Mouse (Mus musculus) heart, adult 2 months (tissue): ENCODE data around the gene Grin3b. TPM values are rescaled to one million over a fixed set of nuclear protein-coding genes. Genes with fewer than 3 reads are reported as not detected.
A peak's percentile ranks its signal among the peaks of the same experiment; 100 is the strongest.

ENCODE experiments used
- DNase-seq, 2 experiments: peaks; one replicate each; pipeline ENCODE4 v3.0.0; 2021
- H3K27ac ChIP-seq: fragments of 200-600 bp; 2 replicates; pipeline ENCODE4 v1.8.1; 2022
- H3K27me3 ChIP-seq: fragments of 200-500 bp; 2 replicates; pipeline ENCODE4 v1.6.1; 2012; ENCODE audit warnings: mild to moderate bottlenecking, low read length, inconsistent platforms, mixed read lengths; ENCODE audit not compliant: control insufficient read depth, insufficient read depth
- H3K36me3 ChIP-seq: fragments of 200-500 bp; 2 replicates; pipeline ENCODE4 v1.6.1; 2012; ENCODE audit warnings: low read length, inconsistent platforms; ENCODE audit not compliant: control insufficient read depth, insufficient read depth
- H3K4me1 ChIP-seq: fragments of 200-500 bp; 2 replicates; pipeline ENCODE4 v1.6.1; 2011; ENCODE audit warnings: low read length; ENCODE audit not compliant: control insufficient read depth, insufficient read depth
- H3K4me3 ChIP-seq: fragments of 200-600 bp; 2 replicates; pipeline ENCODE4 v1.8.1; 2022
- H3K79me2 ChIP-seq: fragments of 200-500 bp; replicated peaks from 2 replicates; pipeline ENCODE4 v1.6.1; 2012; ENCODE audit warnings: mild to moderate bottlenecking, inconsistent platforms, low read length, moderate library complexity, mixed read lengths; ENCODE audit not compliant: control insufficient read depth, insufficient read depth
- H3K9ac ChIP-seq: fragments of 200-500 bp; 2 replicates; pipeline ENCODE4 v1.6.1; 2012; ENCODE audit warnings: low read depth, mild to moderate bottlenecking, control low read depth, inconsistent platforms, low read length, mixed read lengths
- CTCF ChIP-seq: fragments of 200-600 bp; IDR thresholded peaks from 2 replicates; pipeline ENCODE4 v1.8.1; 2022; ENCODE audit warnings: antibody characterized with exemption, mild to moderate bottlenecking, moderate library complexity
- EP300 ChIP-seq: fragments of 200-500 bp; IDR thresholded peaks from 2 replicates; pipeline ENCODE4 v1.6.1; 2011; ENCODE audit warnings: low read depth, low read length, control low read depth; ENCODE audit not compliant: insufficient read depth
- POLR2A ChIP-seq: fragments of 200-500 bp; IDR thresholded peaks from 2 replicates; pipeline ENCODE4 v1.6.1; 2011; ENCODE audit warnings: mild to moderate bottlenecking, low read depth, low read length, control low read depth; ENCODE audit not compliant: insufficient read depth
- WGBS: fragments of 180-500 bp; shearing (Covaris S2); methylation state at CpG from one replicate; pipeline ENCODE4 v1.1.7; 2018; 5-methylcytosine and 5-hydroxymethylcytosine counted together
- intact Hi-C: fragments of 180-260 bp; cut with DNase I; formaldehyde crosslinking; loops from one replicate; pipeline ENCODE4 v1.15.1; 2025
- polyA plus RNA-seq: library from polyadenylated mRNA; depleted of rRNA; stranded (reverse); fragments of >200 nt; gene quantifications from 2 replicates; pipeline ENCODE4 v1.2.3, GENCODE M21; 2012
- total RNA-seq, 2 experiments: library from RNA; stranded (reverse); gene quantifications; 2 replicates each; pipeline ENCODE4 v1.2.3; 2021

Gene Grin3b
- total and polyA plus RNA-seq, 3 experiments, result 0.20 to 0.31 (median 0.29) TPM

- H3K4me1 ChIP-seq, result peaks cover 14% of the 10 kb centered on the region
- H3K79me2 ChIP-seq, result no peaks in the 10 kb centered on the region; the same call in 1 of the 2 replicates
- no peaks in the 10 kb centered on the region for H3K27me3 ChIP-seq
- no peak for DNase-seq
- no peak overlapping the region for H3K4me3 ChIP-seq
- 94% methylated on average over 6 of the region's 6 CpGs for WGBS
- no peak overlapping the region for H3K9ac ChIP-seq
- TF ChIP-seq EP300 (no peak), CTCF (peak; percentile 49), POLR2A (no peak)
- intact Hi-C loops, result no loop called here
- no peak overlapping the region for H3K27ac ChIP-seq
- no peaks in the 10 kb centered on the region for H3K36me3 ChIP-seq
These were observed 21.0 kb downstream of the Grin3b start for GRCm38 (mm10) chr10:79991548-79991947.

- TF ChIP-seq CTCF, result no peak
These were observed 24.0 kb downstream of the Grin3b start for GRCm38 (mm10) chr10:79994397-79995115.

GRCm38 (mm10) chr10:79995636-79996035 is 25.1 kb downstream of the Grin3b start:
- no peak overlapping the region for H3K9ac ChIP-seq
- no peak for DNase-seq
- no peaks in the 10 kb centered on the region for H3K36me3 ChIP-seq
- H3K4me1 ChIP-seq, result peaks cover 3% of the 10 kb centered on the region; the same call in 1 of the 2 replicates
- H3K27me3 ChIP-seq, result no peaks in the 10 kb centered on the region
- 53% methylated on average over 1 of the region's 1 CpGs for WGBS
- intact Hi-C loops, result loop anchor here (2.0 kb wide), 2 partner anchors 43 to 69 kb away; partner anchors contain the start of genes Arid3a and Polr2e
- H3K79me2 ChIP-seq, result no peaks in the 10 kb centered on the region
- TF ChIP-seq CTCF, result no peak
- TF ChIP-seq EP300, result no peak
- no peak for TF ChIP-seq POLR2A
- H3K4me3 ChIP-seq, result no peak overlapping the region
- H3K27ac ChIP-seq, result peak overlapping the region; percentile 30; the same call in 1 of the 2 replicates

More at GRCm38 (mm10) chr10:79994397-79995115, 24.0 kb downstream of the Grin3b start:
- H3K9ac ChIP-seq, result no peak overlapping the region
- peak in 1 of 2 experiments; percentile 65 for DNase-seq
- intact Hi-C loops, result no loop called here
- H3K4me1 ChIP-seq, result peaks cover 3% of the 10 kb centered on the region
- 73% methylated on average over 16 of the region's 16 CpGs for WGBS
- no peak overlapping the region for H3K27ac ChIP-seq
- no peaks in the 10 kb centered on the region for H3K27me3 ChIP-seq
- no peaks in the 10 kb centered on the region for H3K36me3 ChIP-seq
- H3K4me3 ChIP-seq, result no peak overlapping the region
- H3K79me2 ChIP-seq, result no peaks in the 10 kb centered on the region

GRCm38 (mm10) chr10:79996272-79997033 is 25.9 kb downstream of the Grin3b start, which contains the start of gene Abca7:
Gene Abca7, plus strand, starts transcription at chr10:79996494.
- peaks cover 3% of the 10 kb centered on the region; the same call in 1 of the 2 replicates for H3K4me1 ChIP-seq
- TF ChIP-seq CTCF (peak; percentile 32; the same call in 1 of the 2 replicates), POLR2A (peak; percentile 58; the same call in 1 of the 2 replicates), EP300 (peak; percentile 4; the same call in 1 of the 2 replicates)
- peak within 1 kb of the TSS; percentile 88 for H3K4me3 ChIP-seq
- no peaks in the 10 kb centered on the region for H3K36me3 ChIP-seq
- H3K9ac ChIP-seq, result peak within 1 kb of the TSS; percentile 81
- intact Hi-C loops, result loop anchor here (2.0 kb wide), 2 partner anchors 42 to 70 kb away; partner anchors contain the start of genes Arid3a and Polr2e
- peak within 1 kb of the TSS; percentile 85 for H3K27ac ChIP-seq
- DNase-seq, result peak; percentile 96 to 100
- no peaks in the 10 kb centered on the region for H3K27me3 ChIP-seq
- WGBS, result under 1% methylated on average over 34 of the region's 34 CpGs
- no peaks in the 10 kb centered on the region for H3K79me2 ChIP-seq

- intact Hi-C loops, result loop anchor here (2.0 kb wide), 2 partner anchors 42 to 70 kb away; partner anchors contain the start of genes Arid3a and Polr2e
- 1% methylated on average over 35 of the region's 35 CpGs for WGBS
- no peaks in the 10 kb centered on the region for H3K36me3 ChIP-seq
- H3K27ac ChIP-seq, result peak overlapping the region; percentile 85
- peak overlapping the region; percentile 81 for H3K9ac ChIP-seq
- H3K79me2 ChIP-seq, result no peaks in the 10 kb centered on the region
- DNase-seq, result peak; percentile 74 to 77
- peaks cover 3% of the 10 kb centered on the region; the same call in 1 of the 2 replicates for H3K4me1 ChIP-seq
- H3K27me3 ChIP-seq, result no peaks in the 10 kb centered on the region
- TF ChIP-seq POLR2A (no peak), CTCF (no peak), EP300 (no peak)
- peak overlapping the region; percentile 88 for H3K4me3 ChIP-seq
These were observed 26.7 kb downstream of the Grin3b start for GRCm38 (mm10) chr10:79997034-79997760.
